Mouse (Mus musculus) limb, embryonic 14.5 days (tissue): Measurements from ENCODE around the gene Lsm2. TPM values are rescaled to one million over a fixed set of nuclear protein-coding genes. Genes with fewer than 3 reads are reported as not detected.
A peak's percentile ranks its signal among the peaks of the same experiment; 100 is the strongest.

Experiments used
- ATAC-seq: fragments of 200-750 bp; cut with Nextera tagmentation; 2 replicates; pipeline ENCODE4 v1.8.0; 2017; ENCODE audit warnings: low read depth, moderate number of reproducible peaks, moderate TSS enrichment; ENCODE audit not compliant: low FRiP score
- DNase-seq: peaks from one replicate; pipeline ENCODE4 v3.0.0-alpha.2; 2015; ENCODE audit warnings: low spot score
- H3K27ac ChIP-seq: fragments of 300-500 bp; sonication (generic); replicated peaks from 2 replicates; pipeline ENCODE4 v1.5.1; 2014; ENCODE audit warnings: low read depth, mild to moderate bottlenecking, low read length, moderate library complexity, mixed read lengths
- H3K27me3 ChIP-seq: fragments of 300-500 bp; sonication (generic); 2 replicates; pipeline ENCODE4 v1.6.1; 2014; ENCODE audit warnings: low read length, mixed read lengths; ENCODE audit not compliant: control insufficient read depth, insufficient read depth
- H3K36me3 ChIP-seq: fragments of 300-500 bp; sonication (generic); 2 replicates; pipeline ENCODE4 v1.6.1; 2014; ENCODE audit warnings: mild to moderate bottlenecking, low read length, moderate library complexity, mixed read lengths; ENCODE audit not compliant: control insufficient read depth, insufficient read depth
- H3K4me1 ChIP-seq: fragments of 300-500 bp; sonication (generic); 2 replicates; pipeline ENCODE4 v1.6.1; 2014; ENCODE audit warnings: antibody characterized with exemption, low read length, mixed read lengths; ENCODE audit not compliant: control insufficient read depth, insufficient read depth
- H3K4me2 ChIP-seq: fragments of 300-500 bp; sonication (generic); replicated peaks from 2 replicates; pipeline ENCODE4 v1.6.1; 2014; ENCODE audit warnings: low read depth, mild to moderate bottlenecking, low read length, moderate library complexity; ENCODE audit not compliant: severe bottlenecking
- H3K4me3 ChIP-seq: fragments of 300-500 bp; sonication (generic); replicated peaks from 2 replicates; pipeline ENCODE4 v1.5.1; 2014; ENCODE audit warnings: low read length
- H3K9ac ChIP-seq: fragments of 300-500 bp; sonication (generic); 2 replicates; pipeline ENCODE4 v1.6.1; 2014; ENCODE audit warnings: mild to moderate bottlenecking, low read depth, low read length, moderate library complexity; ENCODE audit not compliant: severe bottlenecking
- H3K9me3 ChIP-seq: fragments of 300-500 bp; sonication (generic); 2 replicates; pipeline ENCODE4 v1.6.1; 2016; ENCODE audit warnings: low read length; ENCODE audit not compliant: control insufficient read depth
- POLR2A ChIP-seq: fragments of 200-500 bp; IDR thresholded peaks from 2 replicates; pipeline ENCODE4 v1.8.0; 2012; ENCODE audit warnings: inconsistent platforms, mild to moderate bottlenecking, moderate library complexity, borderline replicate concordance; ENCODE audit not compliant: insufficient read depth, insufficient read length; ENCODE audit errors: extremely low read depth
- WGBS: fragments of 180-500 bp; shearing (Covaris S2); extraction: QIAGEN DNeasy Blood & Tissue Kit; methylation state at CpG from one replicate; pipeline ENCODE4 v1.1.7; 2014; 5-methylcytosine and 5-hydroxymethylcytosine counted together
- polyA plus RNA-seq, 2 experiments: library from polyadenylated mRNA; depleted of rRNA in 1 of 2; stranded (reverse) in 1 of 2; unstranded in 1 of 2; fragments of >200 nt; fragmentation: Nextera tagmentation in 1 of 2; extraction: Ambion mirVana in 1 of 2; gene quantifications; 2 replicates each; pipeline versions ENCODE4 v1.2.1 to v1.2.3; 2012 to 2014

Lsm2 gene
- polyA plus RNA-seq, 2 experiments: 170 to 186 TPM

GRCm38 (mm10) chr17:34949553-34949969 is 32.1 kb upstream of the Lsm2 start:
- no peak for ATAC-seq
- no peak overlapping the region for H3K4me2 ChIP-seq
- H3K9me3 ChIP-seq: no peaks in the 10 kb centered on the region
- DNase-seq: no peak
- H3K36me3 ChIP-seq: peaks cover 23% of the 10 kb centered on the region
- no peak for TF ChIP-seq POLR2A
- no peak overlapping the region for H3K4me3 ChIP-seq
- WGBS: 31% methylated on average over 4 of the region's 4 CpGs
- H3K4me1 ChIP-seq: peaks cover 9% of the 10 kb centered on the region
- H3K27ac ChIP-seq: no peak overlapping the region
- H3K27me3 ChIP-seq: no peaks in the 10 kb centered on the region
- no peak overlapping the region for H3K9ac ChIP-seq

GRCm38 (mm10) chr17:34950514-34951455 is 30.9 kb upstream of the Lsm2 start:
- TF ChIP-seq POLR2A: no peak
- peaks cover 9% of the 10 kb centered on the region for H3K4me1 ChIP-seq
- WGBS: 18% methylated on average over 10 of the region's 10 CpGs
- H3K9ac ChIP-seq: peak overlapping the region; percentile 99
- H3K4me2 ChIP-seq: peak overlapping the region; percentile 89
- H3K36me3 ChIP-seq: peaks cover 23% of the 10 kb centered on the region
- ATAC-seq (no peak), DNase-seq (no peak)
- peak overlapping the region; percentile 98 for H3K4me3 ChIP-seq
- H3K27me3 ChIP-seq: peaks cover 4% of the 10 kb centered on the region; the same call in 1 of the 2 replicates
- H3K27ac ChIP-seq: peak overlapping the region; percentile 95
- H3K9me3 ChIP-seq: no peaks in the 10 kb centered on the region

DNA sequence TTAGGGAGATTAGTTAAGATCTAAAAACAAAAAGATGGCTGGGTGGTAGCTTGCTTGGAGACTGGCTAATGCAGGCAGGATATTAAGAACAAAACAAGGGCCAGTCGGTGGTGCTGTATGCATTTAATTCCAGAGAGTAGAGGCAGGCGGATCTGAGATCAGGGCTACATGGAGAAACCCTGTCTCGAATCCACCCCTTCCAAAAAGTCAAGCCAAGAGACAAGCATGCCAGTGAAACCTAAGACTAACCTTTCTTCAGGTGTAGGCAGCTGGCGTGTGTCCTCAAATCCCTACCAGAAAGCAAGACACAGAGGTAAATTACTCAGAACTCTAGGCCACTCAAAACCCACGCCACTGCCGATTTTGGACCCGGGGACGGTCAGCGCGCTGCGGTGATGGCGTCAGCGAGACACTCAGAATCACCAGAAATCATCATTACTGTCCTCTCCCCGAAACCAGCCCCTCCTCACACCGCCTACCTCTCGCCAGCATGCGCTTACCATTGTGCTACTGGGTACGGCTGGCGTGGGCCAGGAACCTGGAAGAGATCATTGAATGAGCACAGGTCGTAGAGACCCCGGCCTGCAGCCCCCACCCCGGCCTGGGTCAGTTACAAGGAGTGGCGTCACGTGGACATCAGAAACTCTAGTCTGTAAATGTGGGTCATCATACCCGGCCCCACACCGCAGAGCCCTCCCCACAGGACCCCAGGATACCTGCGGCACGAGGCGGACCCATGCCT is 29.9 kb upstream of the Lsm2 start:
- no peaks in the 10 kb centered on the region for H3K9me3 ChIP-seq
- TF ChIP-seq POLR2A: no peak
- ATAC-seq (no peak; the same call in 1 of the 2 replicates), DNase-seq (no peak)
- H3K36me3 ChIP-seq: peaks cover 23% of the 10 kb centered on the region
- peak overlapping the region; percentile 98 for H3K4me3 ChIP-seq
- peak overlapping the region; percentile 89 for H3K4me2 ChIP-seq
- H3K9ac ChIP-seq: peak overlapping the region; percentile 99
- WGBS: under 1% methylated on average over 29 of the region's 29 CpGs
- peaks cover 9% of the 10 kb centered on the region for H3K4me1 ChIP-seq
- H3K27me3 ChIP-seq: peaks cover 7% of the 10 kb centered on the region; the same call in 1 of the 2 replicates
- peak overlapping the region; percentile 95 for H3K27ac ChIP-seq

GRCm38 (mm10) chr17:34952378-34953040 is 29.2 kb upstream of the Lsm2 start:
- Histone ChIP-seq H3K27me3 (peaks cover 7% of the 10 kb centered on the region; the same call in 1 of the 2 replicates), H3K9me3 (no peaks in the 10 kb centered on the region), H3K4me1 (peaks cover 9% of the 10 kb centered on the region), H3K27ac (peak overlapping the region; percentile 95), H3K36me3 (peaks cover 23% of the 10 kb centered on the region), H3K9ac (peak overlapping the region; percentile 99), H3K4me2 (peak overlapping the region; percentile 89), H3K4me3 (peak overlapping the region; percentile 98)
- peak; percentile 78 for DNase-seq
- peak; percentile 99 for TF ChIP-seq POLR2A
- 1% methylated on average over 23 of the region's 23 CpGs for WGBS
- ATAC-seq: peak; percentile 87

DNA sequence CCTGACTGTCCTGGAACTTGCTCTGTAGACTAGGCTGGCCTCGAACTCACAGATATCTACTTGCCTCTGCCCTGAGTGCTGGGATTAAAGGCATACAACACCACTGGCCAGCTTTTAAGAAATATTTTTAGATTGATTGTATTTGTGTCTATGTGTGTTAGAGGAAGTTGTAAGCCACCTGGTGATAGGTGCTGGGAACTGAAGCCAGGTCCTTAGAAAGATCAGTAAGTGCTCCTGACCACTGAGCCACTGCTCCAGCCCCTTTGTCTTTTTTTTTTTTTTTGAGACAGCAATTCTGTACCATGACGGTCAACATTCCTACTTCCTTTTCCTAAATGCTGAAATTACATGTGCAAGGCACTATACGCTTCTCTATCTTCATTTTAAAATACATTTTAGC is 28.4 kb upstream of the Lsm2 start:
- WGBS: 91% methylated on average over 3 of the region's 3 CpGs
- no peak overlapping the region for H3K27ac ChIP-seq
- H3K9me3 ChIP-seq: no peaks in the 10 kb centered on the region
- H3K36me3 ChIP-seq: peaks cover 23% of the 10 kb centered on the region
- DNase-seq (no peak), ATAC-seq (no peak)
- peaks cover 7% of the 10 kb centered on the region; the same call in 1 of the 2 replicates for H3K27me3 ChIP-seq
- H3K9ac ChIP-seq: no peak overlapping the region; the same call in 1 of the 2 replicates
- no peak overlapping the region for H3K4me3 ChIP-seq
- TF ChIP-seq POLR2A: no peak
- H3K4me2 ChIP-seq: no peak overlapping the region
- peaks cover 9% of the 10 kb centered on the region for H3K4me1 ChIP-seq
